Mouse (Mus musculus) limb, embryonic 14.5 days (tissue): ENCODE results near the gene Dqx1. TPM values are rescaled to one million over a fixed set of nuclear protein-coding genes. Genes with fewer than 3 reads are reported as not detected.
A peak's percentile ranks its signal among the peaks of the same experiment; 100 is the strongest.

Source experiments
- ATAC-seq: fragments of 200-750 bp; cut with Nextera tagmentation; 2 replicates; pipeline ENCODE4 v1.8.0; 2017; ENCODE audit warnings: low read depth, moderate number of reproducible peaks, moderate TSS enrichment; ENCODE audit not compliant: low FRiP score
- DNase-seq: peaks from one replicate; pipeline ENCODE4 v3.0.0-alpha.2; 2015; ENCODE audit warnings: low spot score
- H3K27ac ChIP-seq: fragments of 300-500 bp; sonication (generic); replicated peaks from 2 replicates; pipeline ENCODE4 v1.5.1; 2014; ENCODE audit warnings: low read depth, mild to moderate bottlenecking, low read length, moderate library complexity, mixed read lengths
- H3K27me3 ChIP-seq: fragments of 300-500 bp; sonication (generic); 2 replicates; pipeline ENCODE4 v1.6.1; 2014; ENCODE audit warnings: low read length, mixed read lengths; ENCODE audit not compliant: control insufficient read depth, insufficient read depth
- H3K36me3 ChIP-seq: fragments of 300-500 bp; sonication (generic); 2 replicates; pipeline ENCODE4 v1.6.1; 2014; ENCODE audit warnings: mild to moderate bottlenecking, low read length, moderate library complexity, mixed read lengths; ENCODE audit not compliant: control insufficient read depth, insufficient read depth
- H3K4me1 ChIP-seq: fragments of 300-500 bp; sonication (generic); 2 replicates; pipeline ENCODE4 v1.6.1; 2014; ENCODE audit warnings: antibody characterized with exemption, low read length, mixed read lengths; ENCODE audit not compliant: control insufficient read depth, insufficient read depth
- H3K4me2 ChIP-seq: fragments of 300-500 bp; sonication (generic); replicated peaks from 2 replicates; pipeline ENCODE4 v1.6.1; 2014; ENCODE audit warnings: low read depth, mild to moderate bottlenecking, low read length, moderate library complexity; ENCODE audit not compliant: severe bottlenecking
- H3K4me3 ChIP-seq: fragments of 300-500 bp; sonication (generic); replicated peaks from 2 replicates; pipeline ENCODE4 v1.5.1; 2014; ENCODE audit warnings: low read length
- H3K9ac ChIP-seq: fragments of 300-500 bp; sonication (generic); 2 replicates; pipeline ENCODE4 v1.6.1; 2014; ENCODE audit warnings: mild to moderate bottlenecking, low read depth, low read length, moderate library complexity; ENCODE audit not compliant: severe bottlenecking
- H3K9me3 ChIP-seq: fragments of 300-500 bp; sonication (generic); 2 replicates; pipeline ENCODE4 v1.6.1; 2016; ENCODE audit warnings: low read length; ENCODE audit not compliant: control insufficient read depth
- POLR2A ChIP-seq: fragments of 200-500 bp; IDR thresholded peaks from 2 replicates; pipeline ENCODE4 v1.8.0; 2012; ENCODE audit warnings: inconsistent platforms, mild to moderate bottlenecking, moderate library complexity, borderline replicate concordance; ENCODE audit not compliant: insufficient read depth, insufficient read length; ENCODE audit errors: extremely low read depth
- WGBS: fragments of 180-500 bp; shearing (Covaris S2); extraction: QIAGEN DNeasy Blood & Tissue Kit; methylation state at CpG from one replicate; pipeline ENCODE4 v1.1.7; 2014; 5-methylcytosine and 5-hydroxymethylcytosine counted together
- polyA plus RNA-seq, 2 experiments: library from polyadenylated mRNA; depleted of rRNA in 1 of 2; stranded (reverse) in 1 of 2; unstranded in 1 of 2; fragments of >200 nt; fragmentation: Nextera tagmentation in 1 of 2; extraction: Ambion mirVana in 1 of 2; gene quantifications; 2 replicates each; pipeline versions ENCODE4 v1.2.1 to v1.2.3; 2012 to 2014

Gene Dqx1
- polyA plus RNA-seq, 2 experiments: 0.37 to 1.9 TPM

- no peak overlapping the region for H3K4me3 ChIP-seq
- H3K36me3 ChIP-seq: no peaks in the 10 kb centered on the region
- WGBS: 68% methylated on average over 2 of the region's 2 CpGs
- peaks cover 11% of the 10 kb centered on the region for H3K4me1 ChIP-seq
- no peaks in the 10 kb centered on the region for H3K27me3 ChIP-seq
- H3K4me2 ChIP-seq: no peak overlapping the region
- no peak overlapping the region for H3K27ac ChIP-seq
- no peaks in the 10 kb centered on the region for H3K9me3 ChIP-seq
- no peak for DNase-seq
- no peak for TF ChIP-seq POLR2A
- ATAC-seq: no peak
- H3K9ac ChIP-seq: no peak overlapping the region
Measured at GRCm38 (mm10) chr6:83098411-83098810, 40.8 kb downstream of the Dqx1 start.

GRCm38 (mm10) chr6:83101316-83101687 is 43.7 kb downstream of the Dqx1 start, which contains the start of the genes Ccdc142 and Gm42688:
Gene Ccdc142, plus strand, starts transcription at chr6:83101601.
Gene Gm42688, plus strand, starts transcription at chr6:83101617.
- DNase-seq (peak; percentile 90), ATAC-seq (peak; percentile 91)
- TF ChIP-seq POLR2A: peak; percentile 68; the same call in 1 of the 2 replicates
- Histone ChIP-seq H3K4me2 (peak within 1 kb of the TSS; percentile 98), H3K27ac (peak within 1 kb of the TSS; percentile 77), H3K4me3 (peak within 1 kb of the TSS; percentile 76), H3K4me1 (peaks cover 12% of the 10 kb centered on the region), H3K9ac (peak within 1 kb of the TSS; percentile 76), H3K27me3 (no peaks in the 10 kb centered on the region), H3K36me3 (no peaks in the 10 kb centered on the region), H3K9me3 (no peaks in the 10 kb centered on the region)
- WGBS: 3% methylated on average over 25 of the region's 25 CpGs

- Histone ChIP-seq H3K4me1 (peaks cover 12% of the 10 kb centered on the region), H3K27me3 (no peaks in the 10 kb centered on the region), H3K9ac (peak overlapping the region; percentile 76), H3K9me3 (no peaks in the 10 kb centered on the region), H3K4me3 (peak overlapping the region; percentile 76), H3K27ac (peak overlapping the region; percentile 77), H3K36me3 (no peaks in the 10 kb centered on the region), H3K4me2 (peak overlapping the region; percentile 98)
- no peak for TF ChIP-seq POLR2A
- DNase-seq (peak; percentile 51), ATAC-seq (peak; percentile 78)
- under 1% methylated on average over 58 of the region's 74 CpGs for WGBS
Measured at GRCm38 (mm10) chr6:83101688-83102556, 44.3 kb downstream of the Dqx1 start.

GRCm38 (mm10) chr6:83103130-83103650 is 45.5 kb downstream of the Dqx1 start:
- peaks cover 6% of the 10 kb centered on the region; the same call in 1 of the 2 replicates for H3K36me3 ChIP-seq
- ATAC-seq (no peak), DNase-seq (no peak)
- H3K27ac ChIP-seq: no peak overlapping the region
- peaks cover 16% of the 10 kb centered on the region for H3K4me1 ChIP-seq
- no peak for TF ChIP-seq POLR2A
- peak overlapping the region; percentile 98 for H3K4me2 ChIP-seq
- H3K9ac ChIP-seq: peak overlapping the region; percentile 76
- H3K4me3 ChIP-seq: peak overlapping the region; percentile 76; the same call in 1 of the 2 replicates
- H3K9me3 ChIP-seq: no peaks in the 10 kb centered on the region
- H3K27me3 ChIP-seq: no peaks in the 10 kb centered on the region
- 52% methylated on average over 11 of the region's 11 CpGs for WGBS

- no peaks in the 10 kb centered on the region for H3K9me3 ChIP-seq
- no peak overlapping the region for H3K27ac ChIP-seq
- WGBS: 77% methylated on average over 4 of the region's 4 CpGs
- H3K9ac ChIP-seq: no peak overlapping the region
- no peaks in the 10 kb centered on the region for H3K27me3 ChIP-seq
- DNase-seq: no peak
- no peak overlapping the region for H3K4me2 ChIP-seq
- H3K4me3 ChIP-seq: no peak overlapping the region
- peaks cover 6% of the 10 kb centered on the region; the same call in 1 of the 2 replicates for H3K36me3 ChIP-seq
- no peak for TF ChIP-seq POLR2A
- no peak for ATAC-seq
- H3K4me1 ChIP-seq: peaks cover 19% of the 10 kb centered on the region
Measured at GRCm38 (mm10) chr6:83104158-83104557, 46.5 kb downstream of the Dqx1 start.
